Mouse (Mus musculus): ENCODE results near the gene Gm5475. TPM values are rescaled to one million over a fixed set of nuclear protein-coding genes. Genes with fewer than 3 reads are reported as not detected.

The Gm5475 gene
- 0.07 TPM in 1 of 2 replicates, not detected in the other for polyA plus RNA-seq (2012; rRNA removed)

GRCm38 (mm10) chr15:100421758-100422197, at the start of gene Gm5475:
Gene Gm5475 (plus strand): TSS chr15:100422147.

GRCm38 (mm10) chr15:100424396-100425122, 2.6 kb downstream of the Gm5475 start, which contains the start of gene Slc11a2:
Gene Slc11a2 (minus strand): TSS chr15:100425072.

DNA sequence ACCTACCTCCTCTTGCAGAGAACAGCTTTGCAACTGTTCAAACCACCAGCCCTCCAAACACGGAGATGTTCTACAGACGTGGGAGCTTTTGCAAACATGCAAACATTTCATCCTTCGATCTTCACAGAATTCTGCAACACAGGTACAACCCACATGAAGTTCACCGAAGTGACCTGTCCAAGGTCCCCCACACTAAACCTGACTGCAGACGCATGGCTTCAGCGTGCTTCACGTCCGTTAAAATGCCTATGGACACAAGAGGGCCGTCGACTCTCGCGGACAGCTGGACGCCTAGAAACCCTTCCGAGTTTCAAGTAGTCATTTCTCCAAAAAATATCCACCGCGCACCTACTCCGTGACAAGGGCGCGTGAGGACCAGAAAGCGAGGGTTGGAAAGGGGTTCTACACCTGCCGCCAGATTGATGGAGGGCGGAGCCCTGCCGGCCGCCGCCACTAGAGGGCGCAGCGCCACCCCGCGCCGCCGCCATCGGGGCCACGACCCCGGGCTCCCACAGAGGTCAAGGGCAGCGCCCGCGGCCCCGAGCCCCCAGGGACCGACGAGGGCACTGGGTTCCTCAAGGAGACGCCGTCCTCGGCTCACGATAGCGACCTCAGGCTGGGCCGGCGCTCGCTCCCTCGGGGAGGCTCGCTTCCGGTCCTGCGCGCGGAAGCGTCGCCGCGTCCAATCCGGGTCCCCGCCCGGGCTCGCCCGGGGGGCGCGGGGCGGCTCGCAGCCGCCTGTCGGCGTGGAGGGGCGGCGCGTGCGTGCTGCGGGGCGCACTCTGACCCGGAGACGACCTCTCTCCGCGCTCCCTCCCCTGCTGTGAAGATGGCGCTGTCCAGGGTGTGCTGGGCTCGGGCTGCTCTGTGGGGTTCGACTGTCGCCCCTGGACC, 46.6 kb downstream of the Gm5475 start, which contains the start of gene Letmd1:
Letmd1 (plus strand) TSS at position 729 of the 894 bp plus-strand sequence.

Other genes with a start within 250 kb of the Gm5475 start
- gene Atf1, start 194.3 kb upstream of the Gm5475 start, polyA plus RNA-seq (2012; rRNA removed), result 33.6 and 37.1 TPM in 2 replicates
- 0.21 and 0.23 TPM in 2 replicates for gene Tmprss12, start 141.3 kb upstream of the Gm5475 start, polyA plus RNA-seq (2012; rRNA removed)
- gene Mettl7a1, start 118.0 kb upstream of the Gm5475 start, polyA plus RNA-seq (2012; rRNA removed), result 83.1 and 83.6 TPM in 2 replicates
- gene Mettl7a3, start 87.2 kb upstream of the Gm5475 start, polyA plus RNA-seq (2012; rRNA removed), result 2.6 and 3.4 TPM in 2 replicates
- 1.4 and 2.2 TPM in 2 replicates for gene Methig1, start 69.0 kb upstream of the Gm5475 start, polyA plus RNA-seq (2012; rRNA removed)
- 9.7 and 18.0 TPM in 2 replicates for gene Mettl7a2, start 68.9 kb upstream of the Gm5475 start, polyA plus RNA-seq (2012; rRNA removed)
- not detected in 2 replicates for gene Higd1c, start 57.6 kb upstream of the Gm5475 start, polyA plus RNA-seq (2012; rRNA removed)
- gene Slc11a2, start 2.9 kb downstream of the Gm5475 start, polyA plus RNA-seq (2012; rRNA removed), result 33.4 and 40.0 TPM in 2 replicates
- 41.4 and 44.8 TPM in 2 replicates for gene Letmd1, start 46.9 kb downstream of the Gm5475 start, polyA plus RNA-seq (2012; rRNA removed)
- 2.1 and 2.4 TPM in 2 replicates for gene Csrnp2, start 73.3 kb downstream of the Gm5475 start, polyA plus RNA-seq (2012; rRNA removed)
- 4.6 and 8.1 TPM in 2 replicates for gene Tfcp2, start 129.9 kb downstream of the Gm5475 start, polyA plus RNA-seq (2012; rRNA removed)
- gene Pou6f1, start 177.8 kb downstream of the Gm5475 start, polyA plus RNA-seq (2012; rRNA removed), result 11.7 and 16.0 TPM in 2 replicates
- 669 and 1,069 TPM in 2 replicates for gene Dazap2, start 193.2 kb downstream of the Gm5475 start, polyA plus RNA-seq (2012; rRNA removed)
- gene Smagp, start 214.8 kb downstream of the Gm5475 start, polyA plus RNA-seq (2012; rRNA removed), result 557 and 585 TPM in 2 replicates
- 3.6 and 4.2 TPM in 2 replicates for gene Bin2, start 247.4 kb downstream of the Gm5475 start, polyA plus RNA-seq (2012; rRNA removed)